Mouse (Mus musculus): ENCODE measurements around the gene Rnf17.

DNA sequence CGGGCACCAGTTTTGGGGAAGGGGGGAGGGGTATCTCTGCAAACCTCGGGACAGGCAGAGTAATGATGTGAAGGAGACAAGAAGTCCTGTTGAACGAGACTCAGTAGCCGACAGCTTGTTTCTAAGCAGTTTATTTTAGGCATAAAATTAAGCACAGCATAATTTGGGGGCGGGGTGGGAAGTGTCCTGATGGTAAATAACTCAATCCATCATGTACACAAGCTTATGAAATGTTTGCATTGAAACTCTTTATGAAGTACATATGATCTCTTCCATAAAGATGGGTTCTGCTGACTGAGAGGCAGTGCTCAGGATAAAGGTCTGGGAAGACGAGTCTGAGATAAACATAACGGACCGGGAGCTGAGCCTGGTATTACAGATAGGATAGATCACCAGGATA, 47.0 kb upstream of the Rnf17 start:
- TF ChIP-seq CTCF (IDR thresholded peaks at IDR 0.05; ENCODE audit: extremely low read depth, insufficient read depth, insufficient read length, insufficient replicate concordance) (no peak), POLR2A (IDR thresholded peaks at IDR 0.05; ENCODE audit: low read depth, low read length) (no peak)
